Mouse (Mus musculus) splenic B cell, adult 2 months (primary cell): Measurements from ENCODE around the gene Gm5134.

Source experiments
- DNase-seq: peaks from one replicate; pipeline ENCODE4 v3.0.0-alpha.2; 2011; ENCODE audit warnings: low read depth, low spot score
- H3K27me3 ChIP-seq: 2 replicates; pipeline ENCODE4 v1.6.1; 2012; ENCODE audit warnings: mild to moderate bottlenecking, low read length, moderate library complexity, mixed read lengths; ENCODE audit not compliant: control insufficient read depth, poor library complexity, insufficient read depth, severe bottlenecking
- H3K36me3 ChIP-seq: 2 replicates; pipeline ENCODE4 v1.6.1; 2012; ENCODE audit warnings: mild to moderate bottlenecking, low read length, moderate library complexity, mixed read lengths; ENCODE audit not compliant: control insufficient read depth, poor library complexity, insufficient read depth, severe bottlenecking

Gene Gm5134

GRCm38 (mm10) chr10:76030496-76030895 is 76.2 kb downstream of the Gm5134 start:
- Histone ChIP-seq H3K27me3 (no peaks in the 10 kb centered on the region), H3K36me3 (no peaks in the 10 kb centered on the region)
- DNase-seq, result peak; percentile 26

- no peaks in the 10 kb centered on the region for H3K36me3 ChIP-seq
- DNase-seq, result no peak
- H3K27me3 ChIP-seq, result no peaks in the 10 kb centered on the region
Observed at GRCm38 (mm10) chr10:76031511-76032401, 77.4 kb downstream of the Gm5134 start.

GRCm38 (mm10) chr10:76032402-76033118 is 78.2 kb downstream of the Gm5134 start, which contains the start of gene Zfp280b:
TSS of gene Zfp280b (plus strand) at chr10:76032650.
- Histone ChIP-seq H3K27me3 (no peaks in the 10 kb centered on the region), H3K36me3 (no peaks in the 10 kb centered on the region)
- peak; percentile 93 for DNase-seq

- H3K36me3 ChIP-seq, result no peaks in the 10 kb centered on the region
- peak; percentile 13 for DNase-seq
- no peaks in the 10 kb centered on the region for H3K27me3 ChIP-seq
Observed at GRCm38 (mm10) chr10:76033119-76033455, 78.8 kb downstream of the Gm5134 start.

GRCm38 (mm10) chr10:76034001-76034600 is 79.8 kb downstream of the Gm5134 start:
- peak; percentile 26 for DNase-seq
- Histone ChIP-seq H3K36me3 (peaks cover under 1% of the 10 kb centered on the region; the same call in 1 of the 2 replicates), H3K27me3 (no peaks in the 10 kb centered on the region)

- H3K36me3 ChIP-seq, result peaks cover 8% of the 10 kb centered on the region; the same call in 1 of the 2 replicates
- no peaks in the 10 kb centered on the region for H3K27me3 ChIP-seq
- no peak for DNase-seq
Observed at GRCm38 (mm10) chr10:76035277-76035676, 81.0 kb downstream of the Gm5134 start.

- Histone ChIP-seq H3K36me3 (peaks cover 14% of the 10 kb centered on the region; the same call in 1 of the 2 replicates), H3K27me3 (no peaks in the 10 kb centered on the region)
- DNase-seq, result no peak
Observed at GRCm38 (mm10) chr10:76036962-76037361, 82.6 kb downstream of the Gm5134 start.

GRCm38 (mm10) chr10:76045343-76045742 is 91.0 kb downstream of the Gm5134 start:
- no peak for DNase-seq
- Histone ChIP-seq H3K27me3 (no peaks in the 10 kb centered on the region), H3K36me3 (peaks cover 5% of the 10 kb centered on the region; the same call in 1 of the 2 replicates)

- no peak for DNase-seq
- Histone ChIP-seq H3K27me3 (no peaks in the 10 kb centered on the region), H3K36me3 (no peaks in the 10 kb centered on the region)
Observed at GRCm38 (mm10) chr10:76046754-76047153, 92.4 kb downstream of the Gm5134 start.

GRCm38 (mm10) chr10:76047182-76047869 is 93.0 kb downstream of the Gm5134 start:
- H3K27me3 ChIP-seq, result no peaks in the 10 kb centered on the region
- no peak for DNase-seq
- no peaks in the 10 kb centered on the region for H3K36me3 ChIP-seq

- H3K27me3 ChIP-seq, result no peaks in the 10 kb centered on the region
- no peak for DNase-seq
Observed at GRCm38 (mm10) chr10:76048967-76049366, 94.7 kb downstream of the Gm5134 start.

GRCm38 (mm10) chr10:76051860-76052259 is 97.5 kb downstream of the Gm5134 start:
- Histone ChIP-seq H3K27me3 (no peaks in the 10 kb centered on the region), H3K36me3 (no peaks in the 10 kb centered on the region)
- no peak for DNase-seq

More at GRCm38 (mm10) chr10:76048967-76049366, 94.7 kb downstream of the Gm5134 start:
- H3K36me3 ChIP-seq, result no peaks in the 10 kb centered on the region
